Mouse (Mus musculus): ENCODE results near the gene Cds2. TPM values are rescaled to one million over a fixed set of nuclear protein-coding genes. Genes with fewer than 3 reads are reported as not detected.
"Not testable (repeated sequence)": the region's sequence is repeated elsewhere in the genome, so short reads cannot be mapped to it uniquely, and the experiment has no call there.

Cds2 gene
- total RNA-seq (2017): 48.5 to 54.3 TPM (median 49.2 TPM) in 3 replicates

GRCm38 (mm10) chr2:132262879-132263398 is at the start of gene Cds2:
Cds2 (plus strand) TSS chr2:132263148.
- ATAC-seq (replicated peaks; ENCODE audit: insufficient number of reproducible peaks, low FRiP score, low TSS enrichment, poor library complexity, severe bottlenecking): peak; percentile 91

- ATAC-seq (replicated peaks; ENCODE audit: insufficient number of reproducible peaks, low FRiP score, low TSS enrichment, poor library complexity, severe bottlenecking): no peak
Observed at GRCm38 (mm10) chr2:132221611-132222073, 41.3 kb upstream of the Cds2 start.

GRCm38 (mm10) chr2:132224359-132224758 is 38.6 kb upstream of the Cds2 start:
- 0 out of 2 replicates have a peak, but pooled peaks have one; percentile 56 for ATAC-seq (replicated peaks; ENCODE audit: insufficient number of reproducible peaks, low FRiP score, low TSS enrichment, poor library complexity, severe bottlenecking)

GRCm38 (mm10) chr2:132232413-132232945 is 30.5 kb upstream of the Cds2 start:
- no peak for ATAC-seq (replicated peaks; ENCODE audit: insufficient number of reproducible peaks, low FRiP score, low TSS enrichment, poor library complexity, severe bottlenecking)

- ATAC-seq (replicated peaks; ENCODE audit: insufficient number of reproducible peaks, low FRiP score, low TSS enrichment, poor library complexity, severe bottlenecking): no peak
Observed at GRCm38 (mm10) chr2:132233985-132234765, 28.8 kb upstream of the Cds2 start.

GRCm38 (mm10) chr2:132235291-132235690 is 27.7 kb upstream of the Cds2 start:
- no peak for ATAC-seq (replicated peaks; ENCODE audit: insufficient number of reproducible peaks, low FRiP score, low TSS enrichment, poor library complexity, severe bottlenecking)

GRCm38 (mm10) chr2:132235975-132236374 is 27.0 kb upstream of the Cds2 start:
- ATAC-seq (replicated peaks; ENCODE audit: insufficient number of reproducible peaks, low FRiP score, low TSS enrichment, poor library complexity, severe bottlenecking): no peak

- not testable (repeated sequence) for ATAC-seq (replicated peaks; ENCODE audit: insufficient number of reproducible peaks, low FRiP score, low TSS enrichment, poor library complexity, severe bottlenecking)
Observed at GRCm38 (mm10) chr2:132239434-132239833, 23.5 kb upstream of the Cds2 start.

- not testable (repeated sequence) for ATAC-seq (replicated peaks; ENCODE audit: insufficient number of reproducible peaks, low FRiP score, low TSS enrichment, poor library complexity, severe bottlenecking)
Observed at GRCm38 (mm10) chr2:132240457-132240856, 22.5 kb upstream of the Cds2 start.

- 0 out of 2 replicates have a peak, but pooled peaks have one; percentile 18 for ATAC-seq (replicated peaks; ENCODE audit: insufficient number of reproducible peaks, low FRiP score, low TSS enrichment, poor library complexity, severe bottlenecking)
Observed at GRCm38 (mm10) chr2:132243370-132243769, 19.6 kb upstream of the Cds2 start.

GRCm38 (mm10) chr2:132247539-132248313 is 15.2 kb upstream of the Cds2 start, which contains the start of gene Tmem230:
Tmem230 (minus strand) TSS chr2:132247807.
- ATAC-seq (replicated peaks; ENCODE audit: insufficient number of reproducible peaks, low FRiP score, low TSS enrichment, poor library complexity, severe bottlenecking): peak; percentile 92

- ATAC-seq (replicated peaks; ENCODE audit: insufficient number of reproducible peaks, low FRiP score, low TSS enrichment, poor library complexity, severe bottlenecking): no peak
Observed at GRCm38 (mm10) chr2:132251911-132252310, 11.0 kb upstream of the Cds2 start.

GRCm38 (mm10) chr2:132252542-132253528 is 10.1 kb upstream of the Cds2 start, which contains the start of gene Pcna:
Pcna (minus strand) TSS chr2:132253314.
- peak; percentile 99 for ATAC-seq (replicated peaks; ENCODE audit: insufficient number of reproducible peaks, low FRiP score, low TSS enrichment, poor library complexity, severe bottlenecking)

GRCm38 (mm10) chr2:132253603-132254002 is 9.3 kb upstream of the Cds2 start:
- no peak for ATAC-seq (replicated peaks; ENCODE audit: insufficient number of reproducible peaks, low FRiP score, low TSS enrichment, poor library complexity, severe bottlenecking)

GRCm38 (mm10) chr2:132257350-132258068 is 5.4 kb upstream of the Cds2 start:
- no peak for ATAC-seq (replicated peaks; ENCODE audit: insufficient number of reproducible peaks, low FRiP score, low TSS enrichment, poor library complexity, severe bottlenecking)

GRCm38 (mm10) chr2:132260601-132261000 is 2.3 kb upstream of the Cds2 start:
- no peak for ATAC-seq (replicated peaks; ENCODE audit: insufficient number of reproducible peaks, low FRiP score, low TSS enrichment, poor library complexity, severe bottlenecking)

- ATAC-seq (replicated peaks; ENCODE audit: insufficient number of reproducible peaks, low FRiP score, low TSS enrichment, poor library complexity, severe bottlenecking): no peak
Observed at GRCm38 (mm10) chr2:132262175-132262574, 773 bp upstream of the Cds2 start.
